Mouse (Mus musculus) cortical plate, adult 2 months (tissue): ENCODE measurements around the gene Eaf1. TPM values are rescaled to one million over a fixed set of nuclear protein-coding genes. Genes with fewer than 3 reads are reported as not detected.

Source experiments
- H3K27ac ChIP-seq: fragments of 200-500 bp; 2 replicates; pipeline ENCODE4 v1.5.1; 2012; ENCODE audit warnings: low read length, control low read depth, inconsistent platforms; ENCODE audit not compliant: insufficient read depth
- H3K4me1 ChIP-seq: fragments of 200-500 bp; 2 replicates; pipeline ENCODE4 v1.6.1; 2011; ENCODE audit warnings: low read length; ENCODE audit not compliant: control insufficient read depth, insufficient read depth
- H3K4me3 ChIP-seq: fragments of 200-500 bp; 2 replicates; pipeline ENCODE4 v1.5.1; 2011; ENCODE audit warnings: mild to moderate bottlenecking, low read length, control low read depth; ENCODE audit not compliant: insufficient read depth
- CTCF ChIP-seq: fragments of 200-500 bp; IDR thresholded peaks from 2 replicates; pipeline ENCODE4 v1.5.1; 2011; ENCODE audit warnings: mild to moderate bottlenecking, control low read depth, low read length; ENCODE audit not compliant: insufficient read depth; ENCODE audit errors: extremely low read depth
- POLR2A ChIP-seq: fragments of 200-500 bp; IDR thresholded peaks from 2 replicates; pipeline ENCODE4 v1.6.1; 2011; ENCODE audit warnings: mild to moderate bottlenecking, low read length, control low read depth; ENCODE audit not compliant: insufficient read depth; ENCODE audit errors: extremely low read depth
- polyA plus RNA-seq: library from polyadenylated mRNA; depleted of rRNA; stranded (reverse); fragments of >200 nt; gene quantifications from 2 replicates; pipeline ENCODE4 v1.2.3, GENCODE M21; 2012

Gene Eaf1
- polyA plus RNA-seq, 1 experiment, result 11.5 TPM

DNA sequence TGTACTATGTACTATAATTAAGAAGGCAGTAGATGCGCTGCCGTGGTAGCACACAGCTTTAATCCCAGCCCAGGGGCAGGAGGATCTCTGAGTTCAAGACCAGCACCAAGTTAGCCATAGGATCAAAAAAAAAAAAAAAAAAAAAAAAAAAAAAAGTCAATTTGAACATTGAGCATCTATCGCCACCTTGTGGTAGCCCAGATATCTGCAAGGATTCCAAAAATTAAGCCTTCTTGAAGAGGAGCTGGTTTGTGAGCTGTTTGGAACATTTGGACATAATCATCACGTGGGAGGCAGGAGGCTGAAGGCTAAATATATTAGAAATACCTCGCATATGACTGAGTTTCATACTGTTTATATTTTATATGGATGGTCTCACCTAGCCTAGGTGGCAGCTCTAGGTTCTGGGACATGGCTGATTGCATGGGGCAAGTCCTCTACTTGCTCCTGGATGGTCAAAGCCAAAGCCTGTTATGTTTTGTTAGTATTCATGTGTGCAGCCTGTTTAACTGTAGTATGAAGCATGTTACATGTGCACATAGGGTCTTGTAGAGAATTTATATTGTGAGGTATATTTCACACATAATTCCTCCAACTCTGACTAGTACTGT, 21.6 kb upstream of the Eaf1 start:
- Histone ChIP-seq H3K27ac (no peak overlapping the region), H3K4me1 (no peaks in the 10 kb centered on the region), H3K4me3 (no peak overlapping the region)
- TF ChIP-seq CTCF (peak; percentile 31; the same call in 1 of the 2 replicates), POLR2A (no peak)

DNA sequence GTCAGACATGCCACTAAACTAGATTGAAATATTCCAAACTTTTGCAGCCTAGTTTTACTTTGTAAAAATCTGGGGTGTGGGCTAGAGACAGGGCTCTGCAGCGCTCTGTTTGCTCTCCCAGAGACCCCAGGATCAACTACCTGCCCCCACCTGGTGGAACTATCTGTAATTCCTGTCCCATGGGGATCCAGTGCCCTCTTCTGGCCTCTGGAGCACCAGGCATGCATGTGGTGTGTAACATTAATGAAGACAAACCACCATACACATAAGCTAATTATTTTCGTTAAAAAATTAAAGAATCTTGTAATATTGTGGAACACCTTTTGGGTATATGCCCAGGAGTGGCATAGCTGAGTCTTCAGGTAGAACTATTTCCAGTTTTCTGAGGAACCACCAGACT, 20.9 kb upstream of the Eaf1 start:
- TF ChIP-seq POLR2A (no peak), CTCF (no peak)
- Histone ChIP-seq H3K27ac (no peak overlapping the region), H3K4me3 (no peak overlapping the region), H3K4me1 (no peaks in the 10 kb centered on the region)

DNA sequence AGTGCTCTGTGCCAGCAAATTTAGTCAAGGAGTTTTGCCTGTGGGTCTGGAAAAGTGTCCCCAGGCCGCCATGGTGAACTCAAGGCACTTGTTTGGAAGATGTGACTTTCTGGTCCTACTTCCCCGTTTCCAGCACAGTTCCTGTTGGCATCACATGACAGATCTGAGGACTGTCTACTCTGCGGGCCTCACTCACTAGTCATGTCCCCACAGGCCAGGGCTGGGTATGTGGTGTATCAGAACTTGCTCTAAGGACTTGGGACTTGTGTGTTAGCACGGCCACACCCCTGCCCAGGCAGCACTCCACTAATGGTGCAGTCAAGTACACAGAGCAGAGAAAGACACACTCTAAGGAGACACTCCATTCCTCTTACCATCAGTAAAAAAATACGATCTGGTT, 11.8 kb upstream of the Eaf1 start:
- Histone ChIP-seq H3K4me3 (no peak overlapping the region), H3K27ac (no peak overlapping the region), H3K4me1 (no peaks in the 10 kb centered on the region)

DNA sequence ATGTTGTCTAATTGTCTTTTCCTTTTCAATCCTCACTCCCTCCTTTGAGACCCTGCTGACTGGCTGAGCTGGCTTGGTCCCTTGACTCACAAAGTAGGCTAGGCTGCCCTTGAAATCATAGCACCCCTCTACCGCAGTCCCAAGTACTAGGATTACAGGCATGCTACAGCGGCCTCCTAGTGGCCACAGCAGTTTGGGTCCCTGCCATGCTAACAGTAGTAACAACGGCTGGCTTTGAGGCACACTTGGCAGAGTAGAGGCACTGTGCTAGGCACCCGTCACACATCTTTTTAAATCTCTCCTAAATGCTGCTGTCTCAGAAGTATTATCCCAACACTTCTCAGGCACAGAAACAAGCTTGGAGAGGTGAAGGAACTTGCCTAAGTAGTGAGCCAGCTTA, 7.7 kb upstream of the Eaf1 start:
- no peak overlapping the region for H3K4me3 ChIP-seq
- H3K27ac ChIP-seq, result no peak overlapping the region
- no peaks in the 10 kb centered on the region for H3K4me1 ChIP-seq
- TF ChIP-seq CTCF, result no peak
- TF ChIP-seq POLR2A, result no peak

More for the DNA sequence above, 11.8 kb upstream of the Eaf1 start:
- TF ChIP-seq POLR2A (no peak), CTCF (no peak)

DNA sequence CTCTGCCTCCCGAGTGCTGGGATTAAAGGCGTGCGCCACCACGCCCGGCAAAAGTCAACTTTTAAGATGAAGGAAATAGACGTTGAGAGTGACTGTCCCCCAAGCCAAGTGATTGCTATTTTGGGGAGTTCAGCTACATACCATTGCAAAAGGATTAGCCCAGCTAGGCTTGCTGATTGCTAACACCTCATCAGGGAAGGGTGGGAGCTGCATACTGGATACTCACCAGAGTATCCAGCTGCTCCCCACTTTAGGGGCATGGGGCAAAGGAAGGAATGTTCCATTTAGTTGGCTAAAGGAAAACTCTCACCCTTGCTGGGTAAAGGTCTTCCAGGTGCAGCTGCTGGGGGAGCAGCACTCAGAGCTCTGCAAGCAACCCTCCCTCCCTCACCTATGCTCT, 6.1 kb upstream of the Eaf1 start:
- TF ChIP-seq CTCF, result no peak
- TF ChIP-seq POLR2A, result no peak
- Histone ChIP-seq H3K4me3 (no peak overlapping the region), H3K27ac (no peak overlapping the region), H3K4me1 (no peaks in the 10 kb centered on the region)

DNA sequence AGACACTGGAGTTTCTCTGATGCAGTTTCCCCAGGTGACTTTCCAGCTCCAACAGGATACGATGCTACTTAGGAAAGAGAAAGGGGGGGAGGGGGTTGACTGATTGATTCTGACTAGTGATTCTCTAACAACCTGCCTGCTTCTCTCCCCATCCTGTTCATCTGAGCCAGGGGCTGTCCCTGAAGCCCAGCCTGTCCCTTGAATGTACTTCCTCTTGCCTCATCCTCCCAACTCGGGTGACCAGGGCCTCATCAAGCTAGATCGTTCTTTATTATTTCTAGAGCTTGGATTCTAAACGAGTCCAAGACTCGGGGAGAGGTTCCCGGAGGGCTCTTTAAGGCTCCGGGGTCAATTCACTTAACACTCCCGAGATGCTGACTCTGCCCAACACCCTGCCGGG, 298 bp upstream of the Eaf1 start:
- TF ChIP-seq CTCF, result no peak
- no peak for TF ChIP-seq POLR2A
- peaks cover 6% of the 10 kb centered on the region for H3K4me1 ChIP-seq
- no peak overlapping the region for H3K27ac ChIP-seq
- peak overlapping the region; percentile 88 for H3K4me3 ChIP-seq

DNA sequence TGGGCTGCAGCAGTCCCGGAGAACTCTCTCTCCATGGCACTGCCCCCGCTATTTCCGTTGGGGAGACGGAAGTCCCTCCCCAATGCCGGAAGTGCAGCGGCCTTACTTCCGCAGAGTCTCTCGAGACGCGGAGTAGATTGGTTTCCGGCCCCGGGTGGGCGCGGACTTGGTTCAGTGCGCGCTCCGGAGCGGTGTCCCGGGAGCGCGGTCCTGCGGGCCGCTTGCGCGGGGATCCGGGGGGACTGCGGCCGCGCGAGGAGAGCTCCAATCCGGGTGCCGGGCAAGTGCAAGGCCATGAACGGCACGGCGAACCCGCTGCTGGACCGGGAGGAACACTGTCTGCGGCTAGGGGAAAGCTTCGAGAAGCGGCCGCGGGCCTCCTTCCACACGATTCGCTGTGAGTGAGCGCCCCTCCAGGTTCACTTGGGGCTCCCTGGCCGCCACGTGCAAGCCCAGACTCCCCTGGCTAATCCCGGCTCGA, 816 bp downstream of the Eaf1 start, which contains the start of gene Mettl6:
Gene Mettl6 (minus strand): TSS at position 66 of the 481 bp plus-strand sequence.
- H3K4me1 ChIP-seq, result peaks cover 6% of the 10 kb centered on the region
- no peak within 1 kb of the TSS for H3K27ac ChIP-seq
- H3K4me3 ChIP-seq, result peak within 1 kb of the TSS; percentile 88
- TF ChIP-seq CTCF, result no peak
- TF ChIP-seq POLR2A, result peak; percentile 86

DNA sequence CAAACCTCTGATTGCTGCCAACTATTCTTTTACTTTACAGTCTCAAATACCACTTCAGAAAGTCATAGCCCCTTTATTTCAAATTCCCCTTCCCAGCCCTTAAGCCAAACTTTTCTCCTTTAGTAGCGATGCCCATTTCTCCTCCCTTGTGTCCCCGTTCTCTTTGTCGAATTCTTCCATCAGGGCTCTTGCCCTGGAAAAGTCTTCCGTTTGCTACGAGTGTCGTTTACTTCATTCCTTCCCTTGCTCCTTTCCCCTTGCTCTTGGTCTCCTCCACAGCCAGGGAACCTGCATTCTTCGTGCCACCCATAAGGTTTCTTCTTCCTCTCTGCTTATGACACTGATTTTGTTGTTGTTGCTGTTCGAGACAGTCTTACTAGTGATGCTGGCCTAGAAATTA, 1.3 kb downstream of the Eaf1 start:
- H3K27ac ChIP-seq, result no peak overlapping the region
- no peak for TF ChIP-seq CTCF
- no peak for TF ChIP-seq POLR2A
- peak overlapping the region; percentile 88 for H3K4me3 ChIP-seq
- peaks cover 6% of the 10 kb centered on the region for H3K4me1 ChIP-seq

DNA sequence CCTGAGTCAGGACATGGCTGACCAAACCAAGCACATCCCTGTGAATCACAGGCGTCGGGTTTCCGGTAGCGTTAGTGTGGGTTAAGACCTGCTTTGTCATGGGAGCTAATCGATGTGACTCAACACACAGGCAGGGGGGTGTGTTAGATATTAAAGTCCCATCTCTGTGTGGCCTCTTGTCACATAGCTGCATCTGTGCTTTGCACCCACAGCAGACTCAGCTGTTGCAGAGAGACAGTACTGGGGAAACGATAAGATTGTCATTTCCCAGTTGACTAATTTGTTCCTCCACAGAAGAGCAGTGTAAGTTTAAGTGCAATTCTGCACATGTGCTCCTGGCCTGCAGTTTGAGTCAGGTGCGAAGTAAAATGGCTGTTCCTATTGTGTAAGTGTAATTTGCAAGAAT, 2.0 kb downstream of the Eaf1 start:
- Histone ChIP-seq H3K4me1 (peaks cover 6% of the 10 kb centered on the region), H3K4me3 (peak overlapping the region; percentile 88), H3K27ac (no peak overlapping the region)
- TF ChIP-seq POLR2A, result no peak
- no peak for TF ChIP-seq CTCF

DNA sequence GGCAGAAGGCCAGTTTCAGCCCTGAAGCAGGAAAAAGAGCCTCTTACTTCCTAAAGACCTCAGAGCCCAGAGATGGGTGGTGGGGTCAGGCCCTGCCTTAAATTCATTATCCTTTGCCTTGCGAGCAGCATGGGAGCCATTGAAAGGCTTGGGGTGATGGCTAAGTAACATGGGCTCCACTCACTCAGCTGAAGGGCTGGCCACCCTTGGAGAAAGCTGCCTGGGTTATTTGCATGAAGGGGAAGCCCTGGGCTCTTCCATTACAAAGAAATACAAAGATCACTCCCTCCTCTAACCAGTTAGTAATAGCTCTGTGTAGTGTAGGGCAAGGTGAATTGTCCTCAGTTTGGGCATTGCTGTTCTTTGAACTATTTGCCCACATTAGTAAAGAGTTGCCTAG, 5.3 kb downstream of the Eaf1 start:
- Histone ChIP-seq H3K4me3 (no peak overlapping the region), H3K27ac (no peak overlapping the region), H3K4me1 (peaks cover 4% of the 10 kb centered on the region)
- TF ChIP-seq POLR2A, result no peak
- no peak for TF ChIP-seq CTCF
